Mouse (Mus musculus) heart, adult 2 months (tissue): ENCODE measurements around the gene Gas6.

Experiments used
- CTCF ChIP-seq: fragments of 200-600 bp; IDR thresholded peaks from 2 replicates; pipeline ENCODE4 v1.8.1; 2022; ENCODE audit warnings: antibody characterized with exemption, mild to moderate bottlenecking, moderate library complexity
- POLR2A ChIP-seq: fragments of 200-500 bp; IDR thresholded peaks from 2 replicates; pipeline ENCODE4 v1.6.1; 2011; ENCODE audit warnings: mild to moderate bottlenecking, low read depth, low read length, control low read depth; ENCODE audit not compliant: insufficient read depth

GRCm38 (mm10) chr8:13504894-13505674 lies 10.8 kb upstream of the Gas6 start:
- TF ChIP-seq CTCF (no peak), POLR2A (no peak)
